Mouse (Mus musculus): ENCODE measurements around the gene Ctnnbip1.

DNA sequence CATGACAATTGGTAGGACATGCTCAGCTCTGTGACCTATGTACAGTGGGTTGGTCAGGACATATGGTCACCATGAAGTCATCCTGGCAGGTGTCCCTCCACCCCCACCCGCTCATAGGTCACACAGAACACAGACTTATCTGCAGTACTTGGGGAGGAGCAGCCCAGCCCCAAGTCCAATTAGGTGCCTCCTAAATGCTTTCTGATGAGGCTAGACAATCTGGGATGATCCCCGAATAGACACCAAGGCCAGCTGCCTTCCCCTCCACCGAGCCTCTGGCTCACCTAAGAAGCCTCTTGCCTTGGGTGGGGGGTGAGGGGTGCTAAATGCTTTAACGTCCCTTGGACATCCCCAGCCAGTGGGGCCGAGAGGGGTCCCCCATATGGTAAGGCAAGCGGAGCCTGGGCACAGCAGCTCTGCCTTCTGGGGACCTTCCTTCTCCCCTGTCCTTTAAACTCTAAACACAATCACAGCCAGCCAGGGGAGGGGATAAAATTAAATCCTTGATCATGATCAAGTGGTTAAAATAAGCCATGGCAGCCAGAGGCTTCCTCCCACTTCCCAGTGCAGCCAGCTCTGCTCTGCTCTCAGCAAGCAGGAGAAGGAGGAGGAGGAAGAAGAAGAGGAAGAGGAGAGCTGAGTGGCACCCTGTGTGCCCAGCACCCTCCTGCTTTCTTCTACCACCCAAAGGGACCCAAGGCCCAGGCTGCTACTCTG, 51.9 kb downstream of the Ctnnbip1 start:
- TF ChIP-seq POLR2A (IDR thresholded peaks at IDR 0.05; ENCODE audit: control insufficient read depth, low read depth, low read length) (no peak), CTCF (IDR thresholded peaks at IDR 0.05; ENCODE audit: control insufficient read depth, insufficient read depth, insufficient replicate concordance, low read depth, low read length) (no peak)
